In genomic region chr13:23542999-23543607, GRCm38 (mm10) we compare ENCODE assay signal across 8 mouse cellular contexts. TPM values are rescaled to one million over a fixed set of nuclear protein-coding genes. Genes with fewer than 3 reads are reported as not detected.
DNase-seq lines count a peak whose midpoint lies in the region; ATAC-seq and TF ChIP-seq lines count a peak whose summit lies in the region.
"Not testable (repeated sequence)": the region's sequence is repeated elsewhere in the genome, so short reads cannot be mapped to it uniquely, and the experiment has no call there.

TSS of gene Hist1h2bh (minus strand) at chr13:23543392.

- under 1% methylated on average over 38 of the region's 42 CpGs for WGBS in hindbrain, embryonic 12.5 days

- POLR2A ChIA-PET in Patski (lab: Charles Lee), result interaction anchor here (1.4 to 1.8 kb wide), 2 partner anchors 8 to 41 kb away, joined by 5 to 15 read pairs; no protein-coding TSS in a partner anchor

- H3K27me3 ChIP-seq in Patski; hindbrain, embryonic 12.5 days: not testable (repeated sequence)

- peak within 1 kb of the TSS; percentile 69 for H3K4me2 ChIP-seq in hindbrain, embryonic 12.5 days (replicated peaks)

- ATAC-seq in Patski, result peak; percentile 94
- ATAC-seq in hindbrain, embryonic 12.5 days (ENCODE audit: low FRiP score), result peak; percentile 88

- not testable (repeated sequence) for H3K9me3 ChIP-seq in hindbrain, embryonic 12.5 days (replicated peaks)

- CTCF ChIA-PET in Patski (lab: Charles Lee), result interaction anchor here (1.3 kb wide), 2 partner anchors 9 kb away, joined by 3 to 4 read pairs; partner anchors contain the start of genes Hist1h1d and Hist1h2af

- DNase-seq in Patski (ENCODE audit: low read depth, low spot score), result peak; percentile 83
- DNase-seq in cerebellum, postnatal 14 days, result peak; percentile 16 to 59
- peak; percentile 87 to 90 for DNase-seq in frontal cortex, adult 2 months (ENCODE audit: extremely low spot score in 1 of 2, low spot score in 1 of 2)
- peak; percentile 41 to 54 for DNase-seq in layer of hippocampus, postnatal 10 days (ENCODE audit: low spot score in 2 of 2)
- DNase-seq in lung, postnatal 10 days, result peak; percentile 81
- peak; percentile 73 for DNase-seq in ovary, adult 18-20 months (ENCODE audit: low spot score)
- peak; percentile 72 for DNase-seq in thymus, postnatal 14 days

- TF ChIP-seq CTCF in Patski (IDR thresholded peaks at IDR 0.05), result not testable (repeated sequence)

- peak within 1 kb of the TSS; percentile 46 for H3K4me3 ChIP-seq in hindbrain, embryonic 12.5 days

- peak within 1 kb of the TSS; percentile 92 for H3K27ac ChIP-seq in hindbrain, embryonic 12.5 days

- H3K36me3 ChIP-seq in hindbrain, embryonic 12.5 days, result not testable (repeated sequence)

- in situ Hi-C loops in Patski (cut with MboI; ENCODE audit: low pct_unique_long_range_greater_than_20kb), result not testable (repeated sequence)

- H3K9ac ChIP-seq in hindbrain, embryonic 12.5 days, result peak within 1 kb of the TSS; percentile 69

- H3K4me1 ChIP-seq in hindbrain, embryonic 12.5 days, result not testable (repeated sequence)

RNA-seq across cellular contexts. Expression of gene Hist1h2bh, which starts in this region (rescaled TPM):
- polyA plus RNA-seq in Patski (2021), result 2.1 TPM
- 0.15 and 0.44 TPM in 2 replicates for polyA plus RNA-seq in frontal cortex, adult 2 months (2012; rRNA removed)
- polyA plus RNA-seq in hindbrain, embryonic 12.5 days (2016; fragmentation: Nextera tagmentation; extraction: Ambion mirVana), result 0.37 and 0.57 TPM in 2 replicates
- total RNA-seq in layer of hippocampus, postnatal 10 days (2021), result 1 to 10 TPM; 5.1 TPM

Comparison
In these comparisons a context has a peak if more than half of its experiments do, and no peak if none do; other contexts are left out.
1. Peak in every context shown above with its lines: DNase-seq, ATAC-seq, H3K4me3 ChIP-seq and H3K27ac ChIP-seq.
2. Peak in DNase-seq in frontal cortex, adult 2 months; RNA of the gene not detected or under 1 TPM.
3. Peak in ATAC-seq, H3K4me3 ChIP-seq, H3K27ac ChIP-seq, H3K9ac ChIP-seq and H3K4me2 ChIP-seq in hindbrain, embryonic 12.5 days; RNA of the gene not detected or under 1 TPM.
4. DNase-seq: peak in every context shown above with its lines; median percentile 88 in frontal cortex, adult 2 months; 83 in Patski; 81 in lung, postnatal 10 days; 73 in ovary, adult 18-20 months; 72 in thymus, postnatal 14 days; 48 in layer of hippocampus, postnatal 10 days; 38 in cerebellum, postnatal 14 days.